24 mouse cellular contexts compared by ENCODE assay signal in genomic region chr16:59535673-59536072, GRCm38 (mm10).
DNase-seq lines count a peak whose midpoint lies in the region; ATAC-seq and TF ChIP-seq lines count a peak whose summit lies in the region.
"Had no signal": no experiment of that assay in that cellular context is flagged by ENCODE, and none has a peak within 500 bp of the region (broad histone marks: within the 10 kb centered on the region; RNA-seq: fewer than 3 reads in every experiment).

No protein-coding gene starts in this region.

- H3K36me3 ChIP-seq in intestine, postnatal 0 days (ENCODE audit: control insufficient read depth, insufficient read depth): peaks cover 11% of the 10 kb centered on the region; the same call in 1 of the 2 replicates
- H3K36me3 ChIP-seq in intestine, embryonic 15.5 days: no peaks in the 10 kb centered on the region
- H3K36me3 ChIP-seq in lung, postnatal 0 days (ENCODE audit: insufficient read depth, low read length): no peaks in the 10 kb centered on the region
- H3K36me3 ChIP-seq: liver, embryonic 13.5 days had no signal

- no peaks in the 10 kb centered on the region for H3K9me3 ChIP-seq in intestine, postnatal 0 days (ENCODE audit: control insufficient read depth)
- no peaks in the 10 kb centered on the region for H3K9me3 ChIP-seq in intestine, embryonic 15.5 days
- H3K9me3 ChIP-seq in lung, postnatal 0 days (ENCODE audit: low read length): no peaks in the 10 kb centered on the region
- H3K9me3 ChIP-seq: embryonic facial prominence, embryonic 13.5 days; forebrain, embryonic 13.5 days; heart, embryonic 13.5 days; limb, embryonic 13.5 days; liver, embryonic 13.5 days had no signal

- no peaks in the 10 kb centered on the region for H3K27me3 ChIP-seq in intestine, postnatal 0 days (replicated peaks; ENCODE audit: control insufficient read depth, insufficient read depth, low read length)
- no peaks in the 10 kb centered on the region for H3K27me3 ChIP-seq in intestine, embryonic 15.5 days (replicated peaks)
- no peaks in the 10 kb centered on the region for H3K27me3 ChIP-seq in lung, postnatal 0 days (replicated peaks; ENCODE audit: insufficient read depth, low read length)
- H3K27me3 ChIP-seq: embryonic facial prominence, embryonic 13.5 days; forebrain, embryonic 13.5 days; heart, embryonic 13.5 days; limb, embryonic 13.5 days; liver, embryonic 13.5 days had no signal

- TF ChIP-seq EP300 in lung, postnatal 0 days (IDR thresholded peaks at IDR 0.05): no peak

- H3K9ac ChIP-seq in intestine, postnatal 0 days (ENCODE audit: low read depth, low read length): no peak overlapping the region
- no peak overlapping the region for H3K9ac ChIP-seq in intestine, embryonic 15.5 days
- no peak overlapping the region for H3K9ac ChIP-seq in lung, postnatal 0 days (replicated peaks; ENCODE audit: low read depth)
- H3K9ac ChIP-seq: embryonic facial prominence, embryonic 13.5 days; forebrain, embryonic 13.5 days; heart, embryonic 13.5 days; limb, embryonic 13.5 days; liver, embryonic 13.5 days had no signal

- WGBS in intestine, postnatal 0 days: 75% methylated on average over 5 of the region's 5 CpGs
- WGBS in intestine, embryonic 15.5 days: 71% methylated on average over 5 of the region's 5 CpGs
- WGBS in lung, postnatal 0 days: 61% methylated on average over 5 of the region's 5 CpGs

- TF ChIP-seq CTCF in gastrocnemius, adult 2 months (IDR thresholded peaks at IDR 0.05): peak; percentile 49
- TF ChIP-seq CTCF in intestine, postnatal 0 days (IDR thresholded peaks at IDR 0.05; ENCODE audit: low read depth): peak; percentile 43
- peak; percentile 37; the same call in 1 of the 2 replicates for TF ChIP-seq CTCF in lung, postnatal 0 days (IDR thresholded peaks at IDR 0.05)

- intact Hi-C loops in gastrocnemius, adult 2 months (cut with DNase I): loop anchor here (2.0 to 5.0 kb wide), 2 partner anchors 17 to 67 kb away; partner anchors contain the start of gene Crybg3

- no peaks in the 10 kb centered on the region for H3K4me1 ChIP-seq in intestine, postnatal 0 days (replicated peaks; ENCODE audit: control insufficient read depth, insufficient read depth, low read length)
- H3K4me1 ChIP-seq in intestine, embryonic 15.5 days (replicated peaks): no peaks in the 10 kb centered on the region
- H3K4me1 ChIP-seq in lung, postnatal 0 days (ENCODE audit: insufficient read depth, low read depth, low read length): no peaks in the 10 kb centered on the region
- H3K4me1 ChIP-seq: forebrain, embryonic 13.5 days; limb, embryonic 13.5 days; liver, embryonic 13.5 days had no signal

- no peak for ATAC-seq in intestine, postnatal 0 days
- ATAC-seq in intestine, embryonic 15.5 days: no peak
- no peak for ATAC-seq in lung, postnatal 0 days
- no peak for ATAC-seq in activated CD4-positive, CD25-positive, alpha-beta regulatory T cell, adult 4 months
- ATAC-seq: CD4-positive, CD25-positive, alpha-beta regulatory T cell, adult 4 months; forebrain, embryonic 13.5 days; hindbrain, embryonic 16.5 days had no signal

- H3K4me2 ChIP-seq in intestine, postnatal 0 days (replicated peaks; ENCODE audit: low read depth): no peak overlapping the region
- no peak overlapping the region for H3K4me2 ChIP-seq in intestine, embryonic 15.5 days (replicated peaks)
- no peak overlapping the region for H3K4me2 ChIP-seq in lung, postnatal 0 days (replicated peaks; ENCODE audit: low read depth, low read length)
- H3K4me2 ChIP-seq: embryonic facial prominence, embryonic 13.5 days; forebrain, embryonic 13.5 days; heart, embryonic 13.5 days; limb, embryonic 13.5 days; liver, embryonic 13.5 days; midbrain, embryonic 11.5 days had no signal

- no peak for DNase-seq in gastrocnemius, adult 2 months
- DNase-seq in gastrocnemius, adult 8-10 months (ENCODE audit: low spot score in 2 of 2): no peak
- peak; percentile 14 for DNase-seq in lung, postnatal 0 days (ENCODE audit: low spot score)
- DNase-seq in lung, adult 18-20 months: no peak
- DNase-seq: adrenal gland, adult 8-10 months; cerebellum, adult 11-12 months; cerebellum, postnatal 25 days; embryo, embryonic 11 days; gastrocnemius, postnatal 10 days; heart, postnatal 36 days; kidney, adult 2 months; kidney, postnatal 10 days; liver, embryonic 13.5 days had no signal

- no peak overlapping the region for H3K4me3 ChIP-seq in gastrocnemius, adult 2 months
- no peak overlapping the region for H3K4me3 ChIP-seq in intestine, postnatal 0 days (ENCODE audit: low read depth, low read length)
- H3K4me3 ChIP-seq in intestine, embryonic 15.5 days (replicated peaks): no peak overlapping the region
- H3K4me3 ChIP-seq in lung, postnatal 0 days (ENCODE audit: low read depth, low read length): no peak overlapping the region
- H3K4me3 ChIP-seq: embryonic facial prominence, embryonic 13.5 days; erythroblast, embryonic 14.5 days; forebrain, embryonic 13.5 days; heart, embryonic 13.5 days; limb, embryonic 13.5 days; liver, embryonic 13.5 days had no signal

- no peak overlapping the region for H3K27ac ChIP-seq in gastrocnemius, adult 2 months
- no peak overlapping the region for H3K27ac ChIP-seq in intestine, postnatal 0 days (ENCODE audit: low read depth, low read length)
- no peak overlapping the region for H3K27ac ChIP-seq in intestine, embryonic 15.5 days
- H3K27ac ChIP-seq in lung, postnatal 0 days (ENCODE audit: low read length): no peak overlapping the region
- H3K27ac ChIP-seq: embryonic facial prominence, embryonic 13.5 days; forebrain, embryonic 13.5 days; heart, embryonic 13.5 days; limb, embryonic 13.5 days; liver, embryonic 13.5 days had no signal
